Mouse (Mus musculus) lung, adult 2 months (tissue): ENCODE data around the gene Gcg. TPM values are rescaled to one million over a fixed set of nuclear protein-coding genes. Genes with fewer than 3 reads are reported as not detected.

Experiments used
- DNase-seq: peaks from one replicate; pipeline ENCODE4 v3.0.0; 2022
- H3K4me1 ChIP-seq: fragments of 200-500 bp; 2 replicates; pipeline ENCODE4 v1.6.1; 2011; ENCODE audit warnings: low read length; ENCODE audit not compliant: control insufficient read depth, insufficient read depth
- H3K4me3 ChIP-seq: fragments of 200-500 bp; replicated peaks from 2 replicates; pipeline ENCODE3; 2011; ENCODE audit warnings: low read depth, mild to moderate bottlenecking, control low read depth, low read length; ENCODE audit errors: extremely low read depth
- CTCF ChIP-seq: fragments of 200-500 bp; IDR thresholded peaks from 2 replicates; pipeline ENCODE4 v1.5.1; 2011; ENCODE audit warnings: mild to moderate bottlenecking, low read length, control low read depth; ENCODE audit not compliant: insufficient read depth
- POLR2A ChIP-seq: fragments of 200-500 bp; IDR thresholded peaks from 2 replicates; pipeline ENCODE4 v1.6.1; 2011; ENCODE audit warnings: low read depth, mild to moderate bottlenecking, control low read depth, low read length, borderline replicate concordance; ENCODE audit errors: extremely low read depth
- WGBS: fragments of 180-500 bp; shearing (Covaris S2); methylation state at CpG from one replicate; pipeline ENCODE4 v1.1.7; 2018; 5-methylcytosine and 5-hydroxymethylcytosine counted together
- polyA plus RNA-seq: library from polyadenylated mRNA; depleted of rRNA; stranded (reverse); fragments of >200 nt; gene quantifications from 2 replicates; pipeline ENCODE4 v1.2.3, GENCODE M21; 2012; rRNA removed

Gene Gcg
- polyA plus RNA-seq, 1 experiment = not detected

- DNase-seq = peak; percentile 34
- 27% methylated on average over 13 of the region's 13 CpGs for WGBS
- peak overlapping the region; percentile 61 for H3K4me3 ChIP-seq
- TF ChIP-seq POLR2A (peak; percentile 20; the same call in 1 of the 2 replicates), CTCF (no peak)
- H3K4me1 ChIP-seq = no peaks in the 10 kb centered on the region
Measured at GRCm38 (mm10) chr2:62440802-62441544, 42.5 kb downstream of the Gcg start.

- TF ChIP-seq POLR2A (no peak), CTCF (no peak)
- 67% methylated on average over 4 of the region's 4 CpGs for WGBS
- Histone ChIP-seq H3K4me3 (no peak overlapping the region), H3K4me1 (no peaks in the 10 kb centered on the region)
- no peak for DNase-seq
Measured at GRCm38 (mm10) chr2:62440083-62440482, 43.4 kb downstream of the Gcg start.

GRCm38 (mm10) chr2:62431245-62431795 is 52.1 kb downstream of the Gcg start:
- no peaks in the 10 kb centered on the region for H3K4me1 ChIP-seq
- no peak overlapping the region for H3K4me3 ChIP-seq
- TF ChIP-seq CTCF = no peak
- no peak for TF ChIP-seq POLR2A
- no peak for DNase-seq
- WGBS = 82% methylated on average over 8 of the region's 8 CpGs

GRCm38 (mm10) chr2:62425941-62426340 is 57.5 kb downstream of the Gcg start:
- no peak for DNase-seq
- WGBS = 75% methylated on average over 3 of the region's 3 CpGs
- TF ChIP-seq CTCF = no peak
- TF ChIP-seq POLR2A = no peak

More at GRCm38 (mm10) chr2:62425941-62426340, 57.5 kb downstream of the Gcg start:
- Histone ChIP-seq H3K4me3 (no peak overlapping the region), H3K4me1 (no peaks in the 10 kb centered on the region)

Other genes starting within 250 kb of the Gcg start
- 18.4 and 24.1 TPM in 2 replicates for gene Dpp4, start 71.4 kb downstream of the Gcg start, polyA plus RNA-seq
- 0.19 and 0.64 TPM in 2 replicates for gene Fap, start 90.4 kb upstream of the Gcg start, polyA plus RNA-seq
- gene Ifih1, start 162.6 kb upstream of the Gcg start, polyA plus RNA-seq = 7.6 and 9.7 TPM in 2 replicates
- 6.8 and 9.5 TPM in 2 replicates for gene Gca, start 180.6 kb upstream of the Gcg start, polyA plus RNA-seq